Mouse (Mus musculus) testis, adult 2 months (tissue): ENCODE measurements around the gene Serpina3f.

Source experiments
- CTCF ChIP-seq: fragments of 200-500 bp; IDR thresholded peaks from 2 replicates; pipeline ENCODE4 v1.5.1; 2012; ENCODE audit warnings: low read depth, mild to moderate bottlenecking, inconsistent platforms, low read length, moderate library complexity; ENCODE audit not compliant: control insufficient read depth, insufficient read depth, insufficient replicate concordance
- POLR2A ChIP-seq: fragments of 200-500 bp; IDR thresholded peaks from 2 replicates; pipeline ENCODE4 v1.6.1; 2012; ENCODE audit warnings: low read depth, mild to moderate bottlenecking, inconsistent platforms, low read length, moderate library complexity; ENCODE audit not compliant: control insufficient read depth

GRCm38 (mm10) chr12:104215249-104215648 lies 905 bp downstream of the Serpina3f start:
- TF ChIP-seq POLR2A (no peak), CTCF (no peak)
